Mouse (Mus musculus) brain, embryonic 14.5 days (tissue): Measurements from ENCODE around the gene Epb41l2.

Experiments used
- CTCF ChIP-seq: fragments of 200-500 bp; IDR thresholded peaks from 2 replicates; pipeline ENCODE4 v1.5.1; 2012; ENCODE audit warnings: inconsistent platforms, mild to moderate bottlenecking, moderate library complexity, borderline replicate concordance; ENCODE audit not compliant: insufficient read depth, insufficient read length; ENCODE audit errors: extremely low read depth
- POLR2A ChIP-seq: fragments of 200-500 bp; IDR thresholded peaks from 2 replicates; pipeline ENCODE4 v1.6.1; 2012; ENCODE audit warnings: mild to moderate bottlenecking, inconsistent platforms, borderline replicate concordance; ENCODE audit not compliant: poor library complexity, insufficient read depth, insufficient read length, severe bottlenecking; ENCODE audit errors: extremely low read depth

DNA sequence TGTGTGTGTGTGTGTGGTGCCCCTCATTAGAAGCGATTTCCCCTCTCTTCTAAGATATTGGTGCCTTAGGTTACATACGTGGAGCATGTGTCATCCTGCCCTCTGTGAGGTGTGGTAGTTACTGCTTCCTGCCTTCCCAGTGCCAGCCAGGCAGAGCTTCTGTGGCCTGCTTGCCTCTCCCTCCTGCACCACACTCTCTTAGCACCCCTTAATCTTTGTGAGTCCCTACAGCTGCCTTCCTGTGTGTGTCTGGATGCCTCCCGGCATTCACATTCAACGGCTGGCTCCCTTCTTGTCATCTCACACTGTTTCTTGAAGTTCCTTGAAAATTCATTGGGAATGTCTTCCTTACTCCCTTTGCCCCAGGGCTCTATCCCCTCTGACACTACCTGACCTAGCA lies 67.2 kb downstream of the Epb41l2 start:
- TF ChIP-seq CTCF (no peak), POLR2A (no peak)
